Mouse (Mus musculus) liver, adult 2 months (tissue): ENCODE measurements at regions not wholly inside any gene's neighbourhood (a gene's known extent, or its start where the extent isn't known, plus 50 kb on each side); places are given as distances from the start of the nearest gene placed in this dataset.

ENCODE experiments used
- DNase-seq: peaks from one replicate; pipeline ENCODE4 v3.0.0-alpha.2; 2011; ENCODE audit warnings: low read depth, low spot score; ENCODE audit errors: extremely low read depth
- H3K27ac ChIP-seq: fragments of 200-500 bp; replicated peaks from 2 replicates; pipeline ENCODE4 v1.5.1; 2012; ENCODE audit warnings: low read depth, mild to moderate bottlenecking, control low read depth, inconsistent platforms, low read length; ENCODE audit not compliant: insufficient read depth
- H3K27me3 ChIP-seq: fragments of 200-500 bp; 2 replicates; pipeline ENCODE4 v1.6.1; 2012; ENCODE audit warnings: mild to moderate bottlenecking, moderate library complexity, low read length, inconsistent platforms; ENCODE audit not compliant: control insufficient read depth, insufficient read depth
- H3K36me3 ChIP-seq: fragments of 200-500 bp; 2 replicates; pipeline ENCODE4 v1.6.1; 2012; ENCODE audit warnings: low read length, inconsistent platforms; ENCODE audit not compliant: control insufficient read depth, insufficient read depth
- H3K4me1 ChIP-seq: fragments of 200-500 bp; 2 replicates; pipeline ENCODE4 v1.6.1; 2011; ENCODE audit warnings: low read length; ENCODE audit not compliant: control insufficient read depth, insufficient read depth
- H3K4me3 ChIP-seq: fragments of 200-500 bp; 2 replicates; pipeline ENCODE4 v1.5.1; 2011; ENCODE audit warnings: low read depth, mild to moderate bottlenecking, control low read depth, low read length, moderate library complexity; ENCODE audit not compliant: insufficient read depth
- H3K79me2 ChIP-seq: fragments of 200-500 bp; 2 replicates; pipeline ENCODE4 v1.6.1; 2012; ENCODE audit warnings: inconsistent platforms, mild to moderate bottlenecking, low read length, moderate library complexity; ENCODE audit not compliant: control insufficient read depth, insufficient read depth
- H3K9ac ChIP-seq: fragments of 200-500 bp; 2 replicates; pipeline ENCODE4 v1.6.1; 2012; ENCODE audit warnings: low read depth, mild to moderate bottlenecking, control low read depth, inconsistent platforms, low read length
- CTCF ChIP-seq: fragments of 200-500 bp; IDR thresholded peaks from 2 replicates; pipeline ENCODE4 v1.5.1; 2011; ENCODE audit warnings: low read depth, low read length, control low read depth
- POLR2A ChIP-seq: fragments of 200-500 bp; IDR thresholded peaks from 2 replicates; pipeline ENCODE4 v1.6.1; 2011; ENCODE audit warnings: low read length, control low read depth; ENCODE audit not compliant: insufficient read depth; ENCODE audit errors: extremely low read depth
- WGBS: fragments of 180-500 bp; shearing (Covaris S2); methylation state at CpG from one replicate; pipeline ENCODE4 v1.1.7; 2018; 5-methylcytosine and 5-hydroxymethylcytosine counted together

DNA sequence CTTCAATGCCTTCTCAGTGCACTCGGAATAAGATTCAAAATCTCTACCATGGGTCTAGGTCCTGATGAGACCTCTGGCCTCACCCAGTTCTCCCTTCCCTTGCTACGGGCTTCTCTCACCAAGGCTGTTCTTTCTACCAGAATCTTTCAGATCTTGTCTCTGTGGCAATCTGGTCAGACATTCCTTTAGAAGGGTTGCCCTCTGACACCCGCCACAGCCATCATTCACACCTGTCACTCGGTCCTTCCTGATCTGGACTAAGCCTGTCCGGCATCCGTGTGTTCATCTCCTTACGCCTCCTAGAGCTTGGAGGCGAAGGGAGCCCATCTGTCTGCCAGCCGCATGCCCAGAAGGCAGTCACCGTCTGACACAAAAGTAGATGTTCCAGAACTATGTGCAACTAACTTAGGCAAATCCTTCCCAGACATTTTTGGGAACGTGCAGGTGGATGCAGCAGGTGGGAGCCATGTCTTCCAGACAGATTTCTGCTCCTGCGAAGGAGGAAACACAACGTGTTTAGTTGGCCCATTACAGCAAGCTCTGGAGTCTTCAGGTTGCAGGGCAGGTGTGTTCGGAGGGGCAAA is 77.7 kb downstream of the Fam76b start:
- 90% methylated on average over 14 of the region's 14 CpGs for WGBS

DNA sequence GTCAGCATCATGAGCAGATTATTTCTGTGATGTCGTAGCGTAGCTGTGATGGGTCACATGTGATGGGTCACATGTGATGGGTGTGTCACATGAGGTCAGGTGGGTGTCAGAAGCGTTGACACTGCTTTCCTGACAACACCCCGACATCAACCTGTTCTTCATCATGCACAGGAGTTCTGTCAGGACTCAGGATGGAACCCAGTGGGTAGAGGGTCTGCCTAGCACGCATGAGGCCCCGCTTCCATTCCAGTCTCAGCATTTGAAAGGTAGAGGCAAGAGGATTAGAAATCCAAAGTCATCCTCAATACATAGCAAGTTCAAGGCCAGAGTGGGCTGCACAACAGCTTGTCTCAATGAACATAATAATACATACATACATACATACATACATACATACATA is 79.2 kb downstream of the Fam76b start:
- Histone ChIP-seq H3K27ac (no peak overlapping the region), H3K36me3 (no peaks in the 10 kb centered on the region), H3K4me3 (no peak overlapping the region), H3K79me2 (no peaks in the 10 kb centered on the region), H3K27me3 (no peaks in the 10 kb centered on the region), H3K4me1 (no peaks in the 10 kb centered on the region), H3K9ac (no peak overlapping the region)
- DNase-seq, result no peak
- TF ChIP-seq CTCF, result no peak
- TF ChIP-seq POLR2A, result no peak
- 90% methylated on average over 6 of the region's 6 CpGs for WGBS

More for the DNA sequence above, 77.7 kb downstream of the Fam76b start:
- H3K4me3 ChIP-seq, result no peak overlapping the region
- no peak overlapping the region for H3K27ac ChIP-seq
- no peaks in the 10 kb centered on the region for H3K79me2 ChIP-seq
- H3K27me3 ChIP-seq, result no peaks in the 10 kb centered on the region
- TF ChIP-seq POLR2A (no peak), CTCF (no peak)
- no peak for DNase-seq
- H3K36me3 ChIP-seq, result no peaks in the 10 kb centered on the region
- no peak overlapping the region for H3K9ac ChIP-seq
- H3K4me1 ChIP-seq, result no peaks in the 10 kb centered on the region

GRCm38 (mm10) chr9:13909604-13910003 is 82.1 kb downstream of the Fam76b start:
- Histone ChIP-seq H3K27me3 (no peaks in the 10 kb centered on the region), H3K4me3 (no peak overlapping the region), H3K27ac (no peak overlapping the region), H3K79me2 (no peaks in the 10 kb centered on the region), H3K9ac (no peak overlapping the region), H3K4me1 (no peaks in the 10 kb centered on the region), H3K36me3 (no peaks in the 10 kb centered on the region)
- no peak for TF ChIP-seq POLR2A
- TF ChIP-seq CTCF, result no peak
- 59% methylated on average over 3 of the region's 3 CpGs for WGBS
- no peak for DNase-seq

- Histone ChIP-seq H3K4me1 (no peaks in the 10 kb centered on the region), H3K4me3 (no peak overlapping the region), H3K27me3 (no peaks in the 10 kb centered on the region), H3K9ac (no peak overlapping the region), H3K27ac (no peak overlapping the region), H3K79me2 (no peaks in the 10 kb centered on the region), H3K36me3 (no peaks in the 10 kb centered on the region)
- WGBS, result 16% methylated on average over 2 of the region's 2 CpGs
- DNase-seq, result peak; percentile 56
- TF ChIP-seq CTCF, result no peak
- no peak for TF ChIP-seq POLR2A
These were observed 82.6 kb downstream of the Fam76b start for GRCm38 (mm10) chr9:13910091-13910490.

GRCm38 (mm10) chr9:13913459-13913858 is 85.9 kb downstream of the Fam76b start:
- DNase-seq, result no peak
- WGBS, result 86% methylated on average over 3 of the region's 3 CpGs
- Histone ChIP-seq H3K36me3 (no peaks in the 10 kb centered on the region), H3K4me3 (no peak overlapping the region), H3K9ac (no peak overlapping the region), H3K4me1 (no peaks in the 10 kb centered on the region), H3K27me3 (no peaks in the 10 kb centered on the region), H3K27ac (no peak overlapping the region), H3K79me2 (no peaks in the 10 kb centered on the region)
- no peak for TF ChIP-seq CTCF
- TF ChIP-seq POLR2A, result no peak

- Histone ChIP-seq H3K79me2 (no peaks in the 10 kb centered on the region), H3K27me3 (no peaks in the 10 kb centered on the region), H3K27ac (no peak overlapping the region), H3K4me3 (no peak overlapping the region), H3K4me1 (no peaks in the 10 kb centered on the region), H3K36me3 (no peaks in the 10 kb centered on the region), H3K9ac (no peak overlapping the region)
- 87% methylated on average over 9 of the region's 9 CpGs for WGBS
- no peak for DNase-seq
- TF ChIP-seq POLR2A, result no peak
- no peak for TF ChIP-seq CTCF
These were observed 86.6 kb downstream of the Fam76b start for GRCm38 (mm10) chr9:13914131-13914530.
